Mouse (Mus musculus) hindbrain, embryonic 11.5 days (tissue): ENCODE measurements around the gene Gm11444. TPM values are rescaled to one million over a fixed set of nuclear protein-coding genes. Genes with fewer than 3 reads are reported as not detected.

Source experiments
- ATAC-seq: fragments of 200-750 bp; cut with Nextera tagmentation; 2 replicates; pipeline ENCODE4 v1.8.0; 2017; ENCODE audit warnings: mild to moderate bottlenecking, moderate TSS enrichment, moderate library complexity; ENCODE audit not compliant: low FRiP score
- DNase-seq: peaks from one replicate; pipeline ENCODE4 v3.0.0-alpha.2; 2015; ENCODE audit warnings: low spot score
- H3K27ac ChIP-seq: fragments of 300-500 bp; sonication (generic); 2 replicates; pipeline ENCODE4 v1.5.1; 2014; ENCODE audit warnings: mild to moderate bottlenecking, low read depth, low read length
- H3K27me3 ChIP-seq: fragments of 300-500 bp; sonication (generic); 2 replicates; pipeline ENCODE4 v1.6.1; 2014; ENCODE audit warnings: mild to moderate bottlenecking, low read length, moderate library complexity, mixed read lengths; ENCODE audit not compliant: control insufficient read depth, insufficient read depth
- H3K36me3 ChIP-seq: fragments of 300-500 bp; sonication (generic); 2 replicates; pipeline ENCODE4 v1.6.1; 2014; ENCODE audit warnings: mild to moderate bottlenecking, low read length, moderate library complexity, mixed read lengths; ENCODE audit not compliant: control insufficient read depth, insufficient read depth
- H3K4me1 ChIP-seq: fragments of 300-500 bp; sonication (generic); replicated peaks from 2 replicates; pipeline ENCODE4 v1.6.1; 2014; ENCODE audit warnings: low read length, mixed read lengths; ENCODE audit not compliant: control insufficient read depth, insufficient read depth
- H3K4me2 ChIP-seq: fragments of 300-500 bp; sonication (generic); replicated peaks from 2 replicates; pipeline ENCODE4 v1.6.1; 2014; ENCODE audit warnings: mild to moderate bottlenecking, low read depth, low read length
- H3K4me3 ChIP-seq: fragments of 300-500 bp; sonication (generic); 2 replicates; pipeline ENCODE4 v1.5.1; 2014; ENCODE audit warnings: low read depth, low read length
- H3K9ac ChIP-seq: fragments of 300-500 bp; sonication (generic); 2 replicates; pipeline ENCODE4 v1.6.1; 2014; ENCODE audit warnings: low read depth, low read length
- H3K9me3 ChIP-seq: fragments of 300-500 bp; sonication (generic); 2 replicates; pipeline ENCODE4 v1.6.1; 2016; ENCODE audit warnings: low read length; ENCODE audit not compliant: control insufficient read depth
- WGBS: fragments of 180-500 bp; shearing (Covaris S2); extraction: QIAGEN DNeasy Blood & Tissue Kit; methylation state at CpG from one replicate; pipeline ENCODE4 v1.1.7; 2014; 5-methylcytosine and 5-hydroxymethylcytosine counted together
- polyA plus RNA-seq: library from polyadenylated mRNA; unstranded; fragments of >200 nt; fragmentation: Nextera tagmentation; extraction: Ambion mirVana; gene quantifications from 2 replicates; pipeline ENCODE4 v1.2.1, GENCODE M21; 2014

Gene Gm11444
- polyA plus RNA-seq, 1 experiment from 2014 or later, result not detected

DNA sequence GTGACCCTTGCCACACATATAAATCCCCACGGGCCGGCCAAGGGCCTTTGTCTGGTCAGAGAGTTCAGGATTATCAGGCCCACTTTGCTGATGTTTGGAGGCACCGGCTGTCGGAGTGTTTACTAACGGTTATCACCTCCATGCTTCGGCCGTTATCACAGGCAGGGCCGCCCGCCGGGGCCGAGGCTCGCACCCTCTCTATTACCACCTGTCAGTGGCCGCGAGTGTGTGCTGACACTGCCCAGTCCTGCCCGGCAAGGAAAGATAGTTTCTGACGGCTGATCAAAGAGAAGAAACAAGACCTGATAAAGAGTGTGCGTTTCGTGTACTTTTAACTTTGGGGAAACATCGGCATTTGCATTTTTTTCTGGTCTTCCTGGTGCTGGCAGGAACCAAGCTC is 50.3 kb downstream of the Gm11444 start:
- DNase-seq, result no peak
- no peaks in the 10 kb centered on the region for H3K9me3 ChIP-seq
- H3K9ac ChIP-seq, result no peak overlapping the region
- no peaks in the 10 kb centered on the region for H3K4me1 ChIP-seq
- H3K36me3 ChIP-seq, result no peaks in the 10 kb centered on the region
- 74% methylated on average over 19 of the region's 19 CpGs for WGBS
- H3K4me2 ChIP-seq, result no peak overlapping the region
- H3K27ac ChIP-seq, result no peak overlapping the region
- H3K4me3 ChIP-seq, result no peak overlapping the region
- ATAC-seq, result no peak
- H3K27me3 ChIP-seq, result no peaks in the 10 kb centered on the region

GRCm38 (mm10) chr11:85799456-85799855 is 50.7 kb downstream of the Gm11444 start:
- WGBS, result 85% methylated on average over 4 of the region's 4 CpGs

More at GRCm38 (mm10) chr11:85799456-85799855, 50.7 kb downstream of the Gm11444 start:
- H3K9me3 ChIP-seq, result no peaks in the 10 kb centered on the region
- H3K9ac ChIP-seq, result no peak overlapping the region
- ATAC-seq, result no peak
- no peak overlapping the region for H3K27ac ChIP-seq
- DNase-seq, result no peak
- H3K4me2 ChIP-seq, result no peak overlapping the region
- H3K4me3 ChIP-seq, result no peak overlapping the region
- H3K27me3 ChIP-seq, result no peaks in the 10 kb centered on the region
- no peaks in the 10 kb centered on the region for H3K36me3 ChIP-seq
- H3K4me1 ChIP-seq, result no peaks in the 10 kb centered on the region

Other genes with a start within 250 kb of the Gm11444 start
- 2.3 and 3.7 TPM in 2 replicates for gene Tbx2, start 17.8 kb downstream of the Gm11444 start, polyA plus RNA-seq
- gene Tbx4, start 36.1 kb upstream of the Gm11444 start, polyA plus RNA-seq, result 0.08 and 0.13 TPM in 2 replicates